Mouse (Mus musculus) natural killer cell, adult 2 months (primary cell): ENCODE measurements around the gene Tapbpl.

ENCODE experiments used
- DNase-seq, 2 experiments: peaks; one replicate each; pipeline ENCODE4 v3.0.0; 2022; ENCODE audit warnings: low spot score in 2 of 2

The Tapbpl gene

DNA sequence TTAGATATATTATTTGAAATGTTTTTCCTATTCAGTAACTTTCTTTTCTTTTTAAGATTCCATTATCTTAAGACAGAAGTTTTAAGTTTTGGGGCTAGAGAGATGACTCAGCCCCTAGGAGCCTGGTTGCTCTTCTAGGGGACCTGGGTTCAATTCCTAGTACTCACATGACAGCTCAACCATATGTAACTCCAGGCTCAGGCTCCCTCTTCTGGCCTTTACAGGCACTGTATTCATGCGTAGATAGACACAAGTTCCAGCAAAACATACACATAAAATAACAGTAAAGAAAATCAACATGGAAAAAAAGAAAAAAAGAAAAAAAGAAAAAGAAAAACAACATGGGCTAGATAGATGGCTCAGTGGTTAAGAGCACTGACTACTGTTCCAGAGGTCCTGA lies 21.2 kb downstream of the Tapbpl start:
- DNase-seq = no peak

DNA sequence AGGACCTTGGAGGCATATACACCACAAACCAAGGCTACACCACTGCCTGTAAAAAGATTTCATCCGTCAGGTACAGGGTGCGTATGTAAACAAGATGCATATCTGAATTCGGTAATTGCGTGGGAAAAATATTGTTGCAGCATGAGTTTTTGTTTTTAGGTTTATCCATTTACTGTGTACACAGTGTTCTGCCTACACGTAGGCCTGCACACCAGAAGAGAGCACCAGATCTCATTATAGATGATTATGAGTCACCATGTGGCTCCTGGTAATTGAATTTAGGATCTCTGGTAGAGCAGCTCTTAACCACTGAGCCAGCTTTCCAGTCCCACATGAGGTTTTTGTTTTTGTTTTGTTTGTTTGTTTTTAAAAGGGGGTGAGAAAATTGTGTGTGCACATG lies 34.5 kb downstream of the Tapbpl start:
- no peak for DNase-seq

DNA sequence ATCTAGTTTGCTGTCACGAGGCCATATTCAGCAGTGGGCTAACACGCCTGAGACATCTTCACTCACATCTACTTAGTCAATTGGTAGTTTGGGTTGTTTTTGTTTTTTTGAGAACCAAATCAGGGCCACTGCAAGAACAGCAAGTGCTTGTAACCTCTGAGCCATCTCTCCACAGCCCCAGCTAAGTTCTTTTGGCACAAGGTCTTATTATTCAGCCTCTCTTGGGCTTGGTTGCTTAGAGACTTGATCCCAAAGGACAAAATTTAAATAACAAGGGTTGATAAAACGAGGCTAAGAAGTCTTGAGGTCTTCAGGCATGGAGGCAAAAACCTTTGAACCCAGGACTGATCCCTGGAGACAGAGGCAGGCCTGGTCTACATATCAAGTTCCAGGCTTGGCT lies 35.4 kb downstream of the Tapbpl start:
- DNase-seq = no peak

DNA sequence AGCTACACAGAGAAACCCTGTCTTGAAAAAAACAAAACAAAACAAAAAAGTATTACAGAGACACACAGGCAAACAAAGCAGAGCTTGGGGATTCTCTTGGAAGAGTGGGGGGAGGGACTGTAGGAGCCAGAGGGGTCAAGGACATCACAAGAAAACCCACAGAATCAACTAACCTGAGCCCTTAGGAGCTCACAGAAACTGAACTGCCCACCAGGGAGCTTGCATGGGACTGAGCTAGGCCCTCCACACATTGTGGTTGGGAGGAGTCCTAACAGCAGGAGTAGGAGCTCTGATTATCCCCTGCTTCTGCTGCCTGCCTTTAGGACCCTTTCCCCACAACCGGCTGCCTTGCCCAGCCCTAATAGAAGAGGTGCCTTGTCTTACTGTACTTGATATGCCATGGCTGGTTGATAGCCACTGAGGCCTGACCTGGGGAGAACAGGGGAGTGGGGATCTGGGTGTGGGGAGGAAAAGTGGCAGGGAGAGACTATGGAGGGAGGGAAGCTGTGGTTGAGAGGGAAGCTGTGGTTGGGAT lies 36.1 kb downstream of the Tapbpl start:
- no peak for DNase-seq

DNA sequence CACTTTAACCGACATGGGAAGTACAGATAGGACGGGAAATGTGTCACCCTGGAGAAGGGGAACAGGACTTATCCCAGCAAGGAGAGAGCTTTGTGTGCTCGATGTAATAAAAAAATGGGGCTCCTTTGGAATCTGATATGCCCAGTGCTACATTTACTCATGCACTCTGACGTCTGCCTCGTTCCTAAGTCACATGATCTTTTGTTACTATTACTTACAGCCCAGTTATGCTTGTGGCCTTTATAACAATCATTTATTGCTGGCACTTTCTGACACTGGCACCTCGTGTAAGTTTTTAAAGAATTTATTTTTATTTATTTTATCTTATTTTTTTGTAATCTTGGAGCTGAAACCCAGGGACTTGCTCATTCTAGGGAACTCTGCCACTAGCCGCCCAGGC lies 38.3 kb downstream of the Tapbpl start:
- DNase-seq = no peak

DNA sequence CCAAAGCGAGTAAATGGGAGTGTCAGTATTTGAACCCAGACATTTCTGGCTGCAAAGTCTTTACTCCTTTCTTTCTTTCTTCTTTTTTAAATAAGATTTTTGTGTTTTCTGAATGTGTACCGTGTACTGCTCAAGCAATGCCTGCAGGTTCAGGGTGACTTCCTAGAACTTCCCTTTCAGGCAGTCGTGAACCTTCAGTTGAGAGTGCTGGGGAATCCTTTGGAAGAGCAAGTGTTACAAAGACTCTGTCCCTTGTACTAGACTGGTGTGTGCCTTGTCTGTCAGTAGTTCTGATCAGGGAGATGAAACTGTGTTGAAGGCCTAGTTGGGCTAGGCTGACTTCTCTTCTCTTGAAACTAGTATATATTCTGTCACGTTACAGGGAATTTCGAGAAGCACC lies 38.8 kb downstream of the Tapbpl start:
- DNase-seq = no peak

DNA sequence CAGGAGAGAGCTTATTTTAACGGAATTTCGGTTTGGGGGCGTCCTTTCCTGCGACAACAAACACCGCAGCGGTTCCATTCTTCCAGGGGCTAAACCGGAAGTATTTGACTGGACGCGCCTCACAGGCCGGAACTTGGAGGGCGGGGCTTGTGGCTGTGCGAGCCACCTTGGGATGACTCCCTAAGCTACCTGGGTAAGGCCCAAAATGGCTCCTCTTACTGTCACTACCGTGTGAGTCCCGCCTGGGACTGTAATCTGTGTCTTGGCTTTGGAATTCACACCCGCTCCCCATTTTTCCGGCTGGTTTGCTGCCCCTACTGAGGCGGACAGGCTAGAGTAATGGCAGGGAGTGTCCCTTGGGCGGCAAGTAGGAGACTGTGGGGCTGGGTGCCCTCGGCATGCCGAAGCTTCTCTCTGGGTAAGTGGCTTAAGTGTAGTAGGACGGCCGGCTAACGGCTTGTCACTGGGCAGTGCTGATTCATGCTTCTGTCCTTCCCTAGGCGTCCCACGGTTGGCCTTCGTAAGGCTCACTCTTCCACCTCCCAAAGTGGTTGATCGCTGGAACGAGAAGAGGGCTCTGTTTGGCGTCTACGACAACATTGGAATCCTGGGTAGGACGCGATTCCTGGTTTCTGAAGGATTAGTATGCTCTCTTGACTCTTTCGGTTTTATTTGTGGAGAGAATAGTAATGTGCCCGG lies 39.5 kb downstream of the Tapbpl start:
- peak; percentile 85 to 90 for DNase-seq

DNA sequence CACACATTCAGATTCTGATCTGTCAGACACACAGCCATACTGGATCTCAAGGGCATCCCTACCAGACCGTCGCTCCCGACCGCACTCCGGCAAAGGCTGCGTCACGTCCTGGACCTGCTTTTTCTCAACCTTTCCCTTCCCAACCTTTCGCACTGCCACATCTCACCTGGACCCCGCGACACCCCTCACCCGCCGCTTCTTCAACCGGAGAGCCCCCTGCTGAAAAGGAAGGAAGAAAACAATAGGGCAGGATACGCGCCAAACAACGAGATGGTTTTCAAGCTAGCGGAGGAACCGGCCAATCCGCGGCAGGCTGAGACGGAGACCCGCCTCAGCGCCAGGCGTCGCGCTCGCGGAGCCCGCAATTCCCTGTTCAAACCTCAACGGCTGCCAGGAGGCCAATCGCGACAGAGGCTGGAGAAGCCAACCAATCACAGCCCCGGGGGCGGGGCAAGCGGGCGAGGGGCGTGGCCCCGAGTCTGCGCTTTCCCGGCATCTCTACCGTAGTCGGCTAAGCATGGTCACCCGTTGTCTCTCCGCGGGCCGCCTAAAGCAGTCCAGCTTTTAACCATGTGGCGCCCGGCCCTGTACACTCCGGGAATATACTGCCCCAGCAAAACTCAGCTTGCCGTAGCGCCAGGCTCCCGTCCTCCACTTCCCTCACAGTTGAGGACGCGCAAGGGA lies 40.2 kb downstream of the Tapbpl start, which contains the start of the genes Ncapd2 and Mrpl51:
Gene Ncapd2, minus strand, starts transcription at position 370 of the 684 bp plus-strand sequence.
Gene Mrpl51, plus strand, starts transcription at position 470 of the 684 bp plus-strand sequence.
- DNase-seq = peak; percentile 92 to 95

DNA sequence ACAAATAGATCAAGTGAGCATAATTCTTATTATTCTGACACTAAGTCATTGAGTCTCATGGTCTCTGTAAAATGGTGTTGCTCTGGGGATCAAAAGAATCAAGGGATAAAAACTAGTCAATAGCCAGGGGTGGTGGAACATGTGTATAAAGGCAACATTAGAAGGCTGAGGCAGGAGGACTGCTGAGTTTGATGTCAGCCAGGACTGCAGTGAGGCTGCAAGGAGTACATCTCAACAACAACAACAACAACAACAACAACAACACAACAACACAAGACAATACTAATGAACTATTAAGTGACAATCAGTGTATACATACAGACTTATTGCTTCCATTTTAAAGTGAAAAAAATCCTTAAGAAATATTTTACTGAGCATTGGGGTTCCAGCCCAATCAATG lies 40.8 kb downstream of the Tapbpl start:
- DNase-seq = no peak

DNA sequence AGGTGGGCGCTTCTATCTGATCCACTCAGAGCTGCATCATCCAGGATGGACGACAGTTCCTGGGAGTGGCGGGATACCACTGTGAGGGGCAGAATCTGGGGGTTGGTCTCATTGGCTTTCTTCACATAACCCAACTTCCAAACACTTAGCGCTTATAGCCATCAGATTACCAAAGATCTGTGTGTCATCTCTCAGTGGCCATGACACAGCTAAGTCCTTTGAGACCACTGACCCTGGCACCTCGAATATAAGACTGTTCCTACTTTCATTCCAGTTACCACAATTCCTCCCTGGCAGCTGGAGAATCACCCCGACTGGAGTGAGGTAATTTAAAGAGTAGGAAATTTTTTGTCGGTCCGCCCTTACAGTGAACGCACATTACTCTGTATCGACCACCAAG lies 45.5 kb downstream of the Tapbpl start:
- no peak for DNase-seq

DNA sequence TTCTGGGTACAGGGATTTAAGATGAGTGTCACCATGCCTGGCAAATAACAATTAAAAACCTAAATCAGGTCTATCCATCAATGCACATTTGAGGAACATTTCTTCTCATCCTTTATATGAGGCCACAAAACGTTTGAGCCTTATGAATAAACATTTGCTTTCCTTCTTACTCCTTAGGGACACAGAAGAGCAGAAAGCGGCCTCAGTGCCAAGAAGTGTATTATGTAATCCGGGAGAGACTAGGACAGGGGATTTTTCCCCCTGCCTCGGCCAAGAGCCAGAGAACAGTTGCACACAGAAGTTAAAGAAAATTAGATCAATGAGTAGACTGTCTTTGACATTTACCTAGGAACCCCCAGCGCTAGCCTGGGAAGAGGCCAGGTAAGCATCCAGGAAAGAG lies 49.5 kb downstream of the Tapbpl start:
- no peak for DNase-seq

DNA sequence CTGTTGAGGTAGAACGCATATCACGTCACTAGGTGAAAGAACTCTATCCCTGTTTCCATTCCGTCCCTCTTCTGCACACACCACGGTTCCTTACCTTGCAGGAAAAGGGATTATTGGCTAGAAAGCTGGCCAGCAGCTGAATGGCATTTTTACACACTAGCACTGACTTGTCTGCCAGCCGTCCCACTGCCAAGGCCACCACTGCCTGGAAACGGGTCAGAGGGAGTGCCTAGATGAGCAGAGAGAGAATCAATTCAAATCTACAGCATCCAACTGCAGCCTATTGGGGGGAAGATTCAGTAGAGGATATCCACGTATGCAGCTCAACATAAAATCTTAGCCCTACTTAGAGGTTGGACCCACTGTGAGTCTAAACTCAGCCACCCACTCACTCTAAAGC lies 52.1 kb downstream of the Tapbpl start:
- no peak for DNase-seq

DNA sequence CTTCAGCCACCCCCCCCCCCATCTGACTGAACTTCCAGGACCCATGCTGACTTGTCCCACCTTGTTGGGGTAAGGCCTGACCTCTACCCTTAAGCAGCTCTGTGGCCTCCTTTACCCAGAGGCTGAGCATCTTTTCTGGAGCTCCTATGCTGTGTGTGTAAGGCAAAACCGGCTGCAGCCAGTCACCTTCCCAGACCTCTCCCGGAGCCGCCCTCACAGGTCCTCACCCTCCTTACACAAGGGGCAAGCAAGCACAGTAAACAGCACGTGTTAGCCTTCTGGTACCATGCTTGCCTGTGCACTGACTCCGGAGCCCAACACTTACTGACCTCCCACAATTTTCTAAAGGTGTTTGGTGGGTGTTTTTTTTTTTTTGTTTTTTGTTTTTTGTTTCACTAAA lies 56.2 kb downstream of the Tapbpl start:
- no peak for DNase-seq
